Mouse (Mus musculus) ES-E14 (cell line): Measurements from ENCODE around the gene Tubb5. TPM values are rescaled to one million over a fixed set of nuclear protein-coding genes. Genes with fewer than 3 reads are reported as not detected.

Source experiments
- DNase-seq: peaks from one replicate; pipeline ENCODE4 v3.0.0-alpha.2; 2013; ENCODE audit warnings: low read depth, low spot score
- H3K27ac ChIP-seq: 2 replicates; pipeline ENCODE4 v1.5.1; 2012; ENCODE audit warnings: low read depth, mild to moderate bottlenecking, low read length, moderate library complexity, mixed read lengths; ENCODE audit not compliant: poor library complexity, insufficient read depth, severe bottlenecking
- H3K36me3 ChIP-seq: 2 replicates; pipeline ENCODE4 v1.6.1; 2012; ENCODE audit warnings: mild to moderate bottlenecking, low read length, moderate library complexity, mixed read lengths; ENCODE audit not compliant: control insufficient read depth, poor library complexity, insufficient read depth, severe bottlenecking
- H3K4me1 ChIP-seq, 2 experiments: fragments of 150-350 bp in 1 of 2; sonication (generic) in 1 of 2; 2 replicates each; pipeline ENCODE4 v1.6.1; 2012; ENCODE audit warnings: low read length in 2 of 2, mild to moderate bottlenecking in 1 of 2, mixed read lengths in 1 of 2; ENCODE audit not compliant: control insufficient read depth in 2 of 2, insufficient read depth in 2 of 2, poor library complexity in 1 of 2
- H3K4me3 ChIP-seq, 2 experiments: fragments of 150-350 bp in 1 of 2; sonication (generic) in 1 of 2; 2 replicates each; pipeline ENCODE4 v1.5.1; 2012; ENCODE audit warnings: low read length in 2 of 2, low read depth in 1 of 2, mild to moderate bottlenecking in 1 of 2, mixed read lengths in 1 of 2; ENCODE audit not compliant: insufficient read depth in 1 of 2, poor library complexity in 1 of 2, severe bottlenecking in 1 of 2
- H3K9ac ChIP-seq: 2 replicates; pipeline ENCODE4 v1.6.1; 2012; ENCODE audit warnings: low read depth, mild to moderate bottlenecking, low read length, mixed read lengths; ENCODE audit not compliant: poor library complexity, insufficient read depth, severe bottlenecking
- H3K9me3 ChIP-seq: fragments of 150-350 bp; sonication (generic); 2 replicates; pipeline ENCODE4 v1.6.1; 2012; ENCODE audit warnings: low read depth, mild to moderate bottlenecking, low read length; ENCODE audit not compliant: control insufficient read depth, insufficient read depth
- CHD2 ChIP-seq: IDR thresholded peaks from 2 replicates; pipeline ENCODE4 v1.6.1; 2014; ENCODE audit warnings: mild to moderate bottlenecking, low read depth, low read length, inconsistent platforms
- HCFC1 ChIP-seq: IDR thresholded peaks from 2 replicates; pipeline ENCODE4 v1.6.1; 2012; ENCODE audit warnings: low read length, inconsistent platforms, borderline replicate concordance; ENCODE audit not compliant: insufficient read depth
- MAFK ChIP-seq: IDR thresholded peaks from 2 replicates; pipeline ENCODE4 v1.6.1; 2014; ENCODE audit warnings: mild to moderate bottlenecking, low read depth, low read length, inconsistent platforms; ENCODE audit not compliant: insufficient read depth
- ZC3H11A ChIP-seq: IDR thresholded peaks from 2 replicates; pipeline ENCODE4 v1.6.1; 2012; ENCODE audit warnings: low read depth, mild to moderate bottlenecking, inconsistent platforms, low read length, borderline replicate concordance
- ZNF384 ChIP-seq: IDR thresholded peaks from 2 replicates; pipeline ENCODE4 v1.6.1; 2012; ENCODE audit warnings: low read depth, low read length, inconsistent platforms
- in situ Hi-C, 2 experiments: fragments of 600-800 bp; cut with MboI; formaldehyde crosslinking; loops; one replicate each; pipeline ENCODE4 v1.15.1; 2025; ENCODE audit warnings: low sequenced_read_pairs in 2 of 2, inconsistent platforms in 1 of 2; ENCODE audit not compliant: unreplicated experiment in 2 of 2
- total RNA-seq: library from RNA; depleted of rRNA; stranded (reverse); fragments of 300-350 nt; gene quantifications from 2 replicates; pipeline ENCODE4 v1.2.3, GENCODE M21; 2012

The Tubb5 gene
- total RNA-seq, 1 experiment, result 1,157 TPM

DNA sequence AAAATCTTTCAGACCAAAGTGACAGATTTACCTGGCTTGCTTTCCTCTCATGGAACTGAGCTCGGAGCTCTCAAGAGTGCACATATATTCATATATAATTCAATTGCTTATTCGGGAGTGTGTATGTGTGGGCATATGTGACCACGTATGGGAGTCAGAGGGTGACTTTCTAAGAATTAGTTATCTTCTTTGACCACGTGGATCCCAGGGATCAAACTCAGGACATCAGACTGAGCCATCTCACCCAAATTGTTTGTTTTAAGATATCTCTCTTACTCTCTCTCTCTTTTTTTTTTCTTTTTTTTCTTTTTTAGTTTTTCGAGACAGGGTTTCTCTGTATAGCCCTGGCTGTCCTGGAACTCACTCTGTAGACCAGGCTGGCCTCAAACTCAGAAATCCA, 18.0 kb downstream of the Tubb5 start:
- H3K4me1 ChIP-seq, result peaks cover 4 to 8% of the 10 kb centered on the region in 2 experiments; a peak in 2 of 4 replicates
- DNase-seq, result no peak
- H3K27ac ChIP-seq, result no peak overlapping the region
- in situ Hi-C loops, result no loop called here
- H3K9me3 ChIP-seq, result no peaks in the 10 kb centered on the region
- H3K36me3 ChIP-seq, result no peaks in the 10 kb centered on the region
- H3K9ac ChIP-seq, result no peak overlapping the region
- H3K4me3 ChIP-seq, result no peak overlapping the region
- TF ChIP-seq MAFK (no peak), CHD2 (no peak), ZNF384 (no peak), HCFC1 (no peak), ZC3H11A (no peak)

DNA sequence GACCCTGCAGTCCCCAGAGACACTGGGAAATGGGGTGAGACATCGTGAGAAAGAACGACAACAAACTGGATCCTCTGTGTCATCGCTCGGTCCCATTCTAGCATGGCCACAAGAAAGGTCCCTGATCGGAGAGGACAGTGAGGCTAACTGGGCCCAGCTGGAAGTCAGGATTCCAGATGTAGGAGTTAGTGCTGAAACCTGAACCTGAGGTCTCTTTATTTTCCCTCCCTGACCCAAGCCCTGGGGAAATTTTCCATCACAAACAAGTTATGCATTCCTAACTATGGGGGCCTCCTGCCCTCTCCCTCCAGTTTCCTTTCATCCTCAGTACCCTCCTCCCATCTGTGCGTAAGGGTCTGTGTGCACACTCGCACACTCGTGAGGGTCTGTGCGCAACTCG, 20.9 kb downstream of the Tubb5 start:
- no peak for TF ChIP-seq ZC3H11A
- TF ChIP-seq MAFK, result no peak
- TF ChIP-seq CHD2, result no peak
- no peak for TF ChIP-seq ZNF384
- TF ChIP-seq HCFC1, result no peak
- Histone ChIP-seq H3K4me3 (no peak overlapping the region), H3K36me3 (no peaks in the 10 kb centered on the region), H3K9ac (no peak overlapping the region), H3K9me3 (no peaks in the 10 kb centered on the region), H3K4me1 (peaks cover 4 to 12% of the 10 kb centered on the region in 2 experiments; a peak in 3 of 4 replicates), H3K27ac (no peak overlapping the region)
- in situ Hi-C loops, result no loop called here
- no peak for DNase-seq

DNA sequence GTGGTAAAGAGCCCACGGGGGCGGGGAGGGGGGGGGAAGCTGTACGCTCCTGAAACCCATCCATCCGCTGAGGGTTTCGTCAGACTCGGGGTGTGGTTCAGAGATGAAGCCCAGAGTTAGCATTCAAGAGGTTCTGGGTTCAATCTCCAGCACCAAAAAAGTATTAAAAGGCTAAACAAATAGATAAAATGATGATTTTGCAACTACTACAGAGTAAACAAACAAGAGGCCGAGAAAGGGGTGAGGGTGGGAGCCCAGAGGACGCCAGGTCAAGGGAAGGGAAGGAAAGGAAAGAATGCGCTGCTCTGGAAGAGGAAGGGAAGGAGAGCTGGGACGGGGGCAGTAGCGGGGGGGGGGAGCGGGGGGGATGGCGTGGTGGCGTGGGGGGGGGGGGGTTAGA, 21.4 kb downstream of the Tubb5 start:
- no peak for DNase-seq
- H3K4me3 ChIP-seq, result no peak overlapping the region

DNA sequence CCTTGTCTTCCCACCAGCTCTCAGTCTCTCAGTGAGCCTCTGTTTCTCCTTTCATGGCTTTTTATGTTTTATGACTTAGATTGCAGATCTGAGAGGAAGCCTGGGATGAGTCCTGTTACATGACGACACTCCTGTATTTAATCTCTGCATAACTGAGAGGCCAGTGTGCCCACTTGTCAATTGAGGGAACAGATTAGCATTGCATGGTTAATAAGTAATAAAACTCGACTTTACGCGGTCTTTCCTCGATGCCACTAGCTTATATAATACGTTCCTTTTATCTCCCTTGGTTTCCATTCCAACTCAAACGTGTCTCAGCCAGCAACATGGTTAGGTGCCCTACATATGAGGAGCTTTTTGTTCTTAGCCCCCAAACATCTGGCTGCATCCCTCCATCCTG, 22.3 kb downstream of the Tubb5 start:
- in situ Hi-C loops, result no loop called here
- no peak for TF ChIP-seq HCFC1
- no peak for TF ChIP-seq ZC3H11A
- no peak for TF ChIP-seq MAFK
- TF ChIP-seq ZNF384, result no peak
- no peak for TF ChIP-seq CHD2
- Histone ChIP-seq H3K9ac (no peak overlapping the region), H3K27ac (no peak overlapping the region), H3K4me3 (no peak overlapping the region), H3K36me3 (no peaks in the 10 kb centered on the region), H3K4me1 (peaks cover 4 to 12% of the 10 kb centered on the region in 2 experiments; a peak in 3 of 4 replicates), H3K9me3 (no peaks in the 10 kb centered on the region)
- no peak for DNase-seq

More for the DNA sequence above, 21.4 kb downstream of the Tubb5 start:
- no peak overlapping the region for H3K27ac ChIP-seq
- no peaks in the 10 kb centered on the region for H3K36me3 ChIP-seq
- TF ChIP-seq MAFK (no peak), ZC3H11A (no peak), CHD2 (no peak), ZNF384 (no peak), HCFC1 (no peak)
- H3K9me3 ChIP-seq, result no peaks in the 10 kb centered on the region
- H3K9ac ChIP-seq, result no peak overlapping the region
- in situ Hi-C loops, result no loop called here
- H3K4me1 ChIP-seq, result peaks cover 4 to 12% of the 10 kb centered on the region in 2 experiments; a peak in 3 of 4 replicates

DNA sequence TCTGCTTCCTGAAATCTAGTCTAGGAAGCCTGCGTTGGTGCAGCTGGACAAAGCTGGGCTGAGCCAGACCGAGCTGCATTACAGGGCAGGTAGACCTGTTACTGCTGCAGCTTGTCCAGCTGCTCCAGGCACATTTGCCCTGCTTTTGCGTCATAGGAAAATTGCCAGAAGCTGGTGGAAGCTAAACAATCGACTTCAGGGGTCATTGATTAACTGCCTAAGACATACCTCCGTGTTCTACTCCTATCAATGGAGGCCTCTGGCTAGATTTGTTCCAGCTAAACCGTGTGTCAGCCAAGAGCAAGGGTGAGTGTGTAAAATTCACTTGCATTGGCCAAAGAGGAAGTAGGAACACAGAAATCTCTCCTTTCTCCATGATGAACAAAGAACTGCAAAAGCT, 23.4 kb downstream of the Tubb5 start:
- in situ Hi-C loops, result no loop called here
- H3K4me3 ChIP-seq, result no peak overlapping the region
- H3K4me1 ChIP-seq, result peaks cover 4 to 12% of the 10 kb centered on the region in 2 experiments; a peak in 3 of 4 replicates
- H3K36me3 ChIP-seq, result no peaks in the 10 kb centered on the region
- no peaks in the 10 kb centered on the region for H3K9me3 ChIP-seq
- TF ChIP-seq HCFC1 (no peak), CHD2 (no peak), ZC3H11A (no peak), ZNF384 (no peak), MAFK (no peak)
- no peak overlapping the region for H3K9ac ChIP-seq
- H3K27ac ChIP-seq, result no peak overlapping the region
- DNase-seq, result no peak
